Mouse (Mus musculus): ENCODE results near the gene Tbcd.

Tbcd gene

DNA sequence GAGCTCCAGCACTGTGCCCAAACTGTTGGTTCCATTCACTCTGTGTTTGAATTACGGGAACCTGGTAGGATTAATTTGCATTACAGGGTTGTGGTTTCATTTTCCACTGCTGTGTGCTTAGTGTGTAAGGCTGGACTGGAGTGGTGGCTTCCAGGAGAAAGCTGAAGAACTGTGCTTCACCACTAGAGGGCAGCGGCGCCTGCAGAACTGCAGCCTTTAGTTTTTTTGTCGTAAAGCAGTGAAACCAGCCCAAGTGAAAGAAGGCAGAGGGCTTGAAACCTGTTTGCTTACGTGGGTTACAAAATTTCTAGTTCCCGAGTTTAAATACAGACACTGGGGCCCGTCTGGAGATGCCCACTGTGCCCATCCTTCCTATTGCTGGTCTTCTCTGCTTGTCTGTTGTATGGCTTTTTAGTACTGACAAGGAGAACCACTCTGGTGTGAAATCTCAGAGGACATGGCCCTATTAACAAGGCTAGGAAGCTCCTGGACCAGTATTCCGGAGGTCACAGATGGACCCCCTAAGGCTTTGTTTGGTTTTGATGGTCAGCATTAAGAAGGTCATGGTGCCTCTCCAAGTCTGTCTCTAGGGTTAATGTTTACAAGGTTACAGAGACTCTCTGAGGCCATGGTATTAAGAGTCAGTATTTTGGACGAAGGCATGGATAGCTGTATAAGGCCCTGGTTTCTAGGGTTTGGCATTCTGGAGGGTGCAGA, 24.1 kb downstream of the Tbcd start:
- no peak for DNase-seq (ENCODE audit: low read depth, low spot score)

DNA sequence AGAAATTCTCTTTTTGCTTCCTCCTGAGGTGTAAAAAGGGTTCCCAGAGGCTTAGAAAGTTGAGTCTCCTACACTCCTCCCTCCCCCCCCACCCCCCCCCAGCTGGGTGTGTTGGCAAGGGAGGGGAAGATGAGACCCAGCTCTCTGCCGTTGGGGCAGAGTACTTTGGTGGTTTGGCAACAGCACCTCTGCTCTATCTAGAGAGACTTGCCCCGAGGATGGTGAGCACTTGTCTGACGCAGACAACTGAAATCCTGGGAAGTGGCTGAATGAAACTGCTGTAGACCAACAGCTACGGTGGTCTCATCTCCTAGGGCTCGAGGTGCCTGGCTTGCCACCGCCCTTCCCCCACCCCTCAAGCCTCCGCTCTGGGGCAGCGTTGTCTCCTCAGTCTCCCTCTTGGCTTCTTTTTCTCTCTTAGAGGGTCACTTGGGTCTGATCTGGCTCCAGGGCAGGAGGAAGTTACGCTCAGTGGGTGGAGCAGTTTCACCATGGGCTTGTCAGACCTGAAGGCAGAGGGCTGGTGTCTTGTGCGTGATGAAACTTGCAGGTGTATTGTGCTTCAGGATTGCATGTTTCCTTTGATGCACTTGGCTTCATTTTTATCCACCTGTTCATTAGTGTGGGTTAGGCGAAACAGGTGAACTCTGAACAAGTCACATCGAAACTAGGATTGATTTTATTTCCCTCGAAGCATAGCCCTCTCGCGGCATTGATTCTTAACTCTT, 27.9 kb downstream of the Tbcd start:
- DNase-seq (ENCODE audit: low read depth, low spot score) = no peak

DNA sequence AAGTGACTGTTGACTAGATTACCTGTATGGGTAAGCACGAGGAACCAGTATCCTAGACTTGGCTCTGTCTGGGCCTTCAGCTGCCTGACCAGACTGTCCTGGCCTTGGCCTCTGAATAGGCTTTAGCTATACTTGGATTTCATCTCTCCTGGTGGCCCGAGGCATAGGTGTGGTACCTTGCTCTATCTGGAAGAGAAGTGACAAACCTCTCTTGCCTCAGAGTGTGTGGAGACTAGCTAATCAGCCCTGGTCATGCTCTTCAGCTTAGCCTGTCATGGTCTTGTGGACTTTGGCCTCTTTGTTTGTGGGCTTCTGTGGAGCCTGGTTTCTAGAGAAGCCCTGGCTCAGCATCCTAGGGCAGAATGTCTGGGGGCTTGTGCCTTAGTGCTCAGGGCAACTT, 29.4 kb downstream of the Tbcd start:
- no peak for DNase-seq (ENCODE audit: low read depth, low spot score)

DNA sequence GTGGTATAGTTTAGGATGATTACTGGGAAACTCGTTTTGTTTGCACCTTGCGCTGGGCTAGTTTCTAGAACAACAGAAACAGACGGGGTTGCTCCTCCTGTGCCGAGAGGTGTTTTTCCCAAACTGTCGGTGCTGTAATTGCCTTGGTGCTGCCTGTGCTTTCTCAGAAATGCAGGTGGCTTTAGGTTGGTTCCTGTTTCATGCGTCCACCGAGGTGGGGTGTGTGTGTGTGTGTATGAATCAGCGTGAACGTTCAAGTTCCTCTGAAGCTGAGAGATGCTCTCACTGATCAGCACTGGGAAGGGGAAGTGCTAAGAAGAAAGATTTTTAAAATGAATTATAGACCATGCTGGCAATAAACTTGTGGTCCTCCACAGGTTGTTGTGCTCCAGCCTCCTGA, 34.1 kb downstream of the Tbcd start:
- DNase-seq (ENCODE audit: low read depth, low spot score) = no peak

DNA sequence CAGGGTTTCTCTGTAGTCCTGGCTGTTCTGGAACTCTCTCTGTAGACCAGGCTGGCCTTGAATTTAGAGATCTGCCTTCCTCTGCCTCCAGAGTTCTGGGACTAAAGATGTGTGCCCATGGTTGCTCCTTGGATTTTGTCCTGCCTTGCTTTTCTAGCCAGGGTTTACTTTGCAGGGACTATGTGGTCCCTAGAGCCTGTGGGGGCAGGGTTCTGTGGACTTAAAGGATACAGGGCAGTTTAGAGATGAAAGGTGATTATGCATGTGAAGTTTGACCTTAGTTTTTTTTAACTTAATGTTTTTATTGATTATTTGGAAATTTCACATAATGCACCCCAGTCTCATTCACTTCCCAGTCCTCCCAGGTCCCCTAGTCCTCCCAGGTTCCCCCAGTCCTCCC, 38.9 kb downstream of the Tbcd start:
- DNase-seq (ENCODE audit: low read depth, low spot score) = no peak

DNA sequence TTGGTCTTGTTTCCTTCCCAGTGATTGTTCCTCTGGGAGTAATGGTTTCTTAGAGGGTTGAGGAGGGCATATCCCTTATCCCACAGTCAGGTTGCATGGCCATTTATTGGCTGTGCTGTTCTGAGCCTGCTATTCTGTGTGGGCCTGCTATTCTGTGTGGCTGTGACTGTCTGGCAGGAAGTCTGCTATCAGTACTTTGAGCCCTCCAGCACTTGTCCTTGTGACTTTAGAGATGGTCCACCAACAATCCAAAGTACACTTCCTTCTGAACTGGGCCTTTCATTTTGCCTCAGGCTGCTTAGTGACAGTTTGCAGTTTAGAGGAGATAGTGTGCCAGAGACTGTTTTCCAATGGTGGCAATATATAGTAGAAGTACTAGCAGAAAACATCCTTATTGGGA, 48.8 kb downstream of the Tbcd start:
- no peak for DNase-seq (ENCODE audit: low read depth, low spot score)

DNA sequence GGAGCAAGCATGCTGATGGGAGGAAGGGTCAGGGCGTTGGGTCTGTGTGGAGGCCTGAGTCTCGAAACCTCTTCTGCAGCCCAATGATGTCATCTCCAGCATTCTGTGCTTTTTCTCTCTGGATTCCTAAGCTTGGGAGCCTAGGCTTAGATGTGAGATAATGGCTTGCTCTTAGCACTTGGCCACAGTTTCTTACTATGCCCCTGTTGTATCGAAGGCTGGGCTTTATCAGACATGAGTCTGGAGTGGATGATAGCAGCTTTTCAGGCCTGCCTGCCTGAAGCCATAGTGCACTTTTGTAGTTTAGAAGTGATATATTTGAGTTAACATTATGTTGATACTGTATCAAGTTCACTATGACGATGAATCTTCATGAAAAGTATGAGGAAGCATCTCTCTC, 49.8 kb downstream of the Tbcd start:
- DNase-seq (ENCODE audit: low read depth, low spot score) = no peak

DNA sequence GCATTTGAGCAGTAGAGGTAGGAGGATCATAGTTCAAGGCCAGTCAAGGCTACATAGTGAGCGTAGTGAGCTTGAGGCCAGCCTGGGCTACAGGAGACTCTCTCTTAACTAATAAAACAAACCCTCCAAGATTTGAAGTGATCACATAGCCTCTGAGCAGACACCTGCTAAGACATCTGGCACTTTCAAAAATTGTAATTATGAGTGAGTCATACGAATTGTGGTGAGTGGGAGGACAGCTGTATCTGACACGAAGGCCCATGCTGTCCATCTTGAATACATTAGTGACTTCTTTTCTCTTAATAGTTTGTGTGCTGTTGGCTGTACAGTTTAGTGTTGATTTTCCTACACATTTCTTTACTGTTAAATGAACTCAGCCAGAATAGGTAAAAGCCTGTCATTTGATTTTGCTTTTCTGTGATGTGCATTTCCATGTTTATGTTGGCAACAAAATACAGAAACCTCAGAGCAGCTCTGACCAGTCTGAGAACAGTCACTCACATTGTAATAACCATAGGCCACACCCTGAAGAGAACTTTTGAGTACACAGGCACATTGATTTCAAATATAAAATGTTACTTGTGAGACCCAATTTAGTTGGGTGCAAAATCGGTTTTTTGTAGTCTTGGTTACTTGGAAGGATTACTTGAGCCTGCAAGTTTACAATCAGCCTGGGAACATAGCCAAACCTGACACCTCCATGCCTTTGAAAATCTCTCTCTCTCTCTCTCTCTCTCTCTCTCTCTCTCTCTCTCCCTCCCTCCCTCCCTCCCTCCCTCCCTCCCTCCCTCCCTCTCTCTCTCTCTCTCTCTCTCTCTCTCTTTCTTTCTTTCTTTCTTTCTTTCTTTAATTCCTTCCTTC, 50.5 kb downstream of the Tbcd start:
- peak; percentile 47 for DNase-seq (ENCODE audit: low read depth, low spot score)

DNA sequence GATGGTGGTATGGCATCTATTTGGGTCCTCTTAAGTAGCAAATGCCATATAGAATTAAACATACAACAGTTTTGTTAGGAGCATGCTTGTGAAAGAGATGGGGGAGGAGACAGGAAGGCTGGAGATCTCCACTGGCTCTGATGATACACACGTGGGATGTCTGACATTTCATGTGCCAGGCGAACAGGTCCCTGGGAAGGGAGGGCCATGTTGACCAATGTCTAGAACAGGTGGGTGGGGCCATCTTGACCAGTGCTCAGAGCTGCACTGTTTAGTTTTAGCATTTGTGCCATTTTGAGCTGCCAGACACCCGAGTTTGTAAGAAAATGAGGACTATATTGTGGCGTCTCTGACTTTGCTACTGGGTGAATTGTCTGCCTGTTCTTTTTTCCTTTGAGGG, 56.7 kb downstream of the Tbcd start:
- no peak for DNase-seq (ENCODE audit: low read depth, low spot score)

DNA sequence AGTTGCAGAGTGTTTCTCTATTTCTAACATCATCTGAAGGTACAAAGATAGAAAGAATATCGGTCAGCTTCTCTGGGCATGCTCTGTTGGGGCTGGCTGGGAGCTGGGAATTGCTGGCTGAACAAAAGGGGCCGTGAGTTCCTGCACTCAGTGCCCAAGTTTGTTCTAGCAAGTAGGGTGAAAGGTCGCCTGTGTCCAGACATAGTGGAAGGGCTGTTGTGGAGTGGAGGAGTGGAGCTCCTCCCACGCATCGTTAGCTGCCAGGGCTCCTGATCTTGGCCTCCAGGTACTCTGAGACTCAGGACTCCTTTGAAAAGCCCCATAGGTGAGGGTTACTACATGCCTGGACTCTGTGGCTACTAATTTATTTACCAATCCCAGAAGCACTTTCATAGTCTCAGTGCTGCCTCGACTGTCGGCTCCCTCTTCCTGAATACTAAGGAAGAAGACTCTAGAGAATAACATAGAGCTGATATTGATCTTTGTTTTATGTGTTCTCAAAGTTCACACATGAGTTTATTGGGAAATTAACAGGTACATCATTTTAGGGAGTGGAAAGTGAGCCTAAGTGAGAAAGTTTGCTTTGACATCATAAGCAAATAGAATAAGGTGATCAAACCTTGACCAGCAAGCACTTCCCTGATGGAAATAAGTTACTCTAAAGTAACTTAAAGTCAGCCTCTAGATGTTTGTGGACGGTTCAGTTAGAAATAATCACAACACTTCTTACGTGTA, 58.9 kb downstream of the Tbcd start:
- no peak for DNase-seq (ENCODE audit: low read depth, low spot score)

DNA sequence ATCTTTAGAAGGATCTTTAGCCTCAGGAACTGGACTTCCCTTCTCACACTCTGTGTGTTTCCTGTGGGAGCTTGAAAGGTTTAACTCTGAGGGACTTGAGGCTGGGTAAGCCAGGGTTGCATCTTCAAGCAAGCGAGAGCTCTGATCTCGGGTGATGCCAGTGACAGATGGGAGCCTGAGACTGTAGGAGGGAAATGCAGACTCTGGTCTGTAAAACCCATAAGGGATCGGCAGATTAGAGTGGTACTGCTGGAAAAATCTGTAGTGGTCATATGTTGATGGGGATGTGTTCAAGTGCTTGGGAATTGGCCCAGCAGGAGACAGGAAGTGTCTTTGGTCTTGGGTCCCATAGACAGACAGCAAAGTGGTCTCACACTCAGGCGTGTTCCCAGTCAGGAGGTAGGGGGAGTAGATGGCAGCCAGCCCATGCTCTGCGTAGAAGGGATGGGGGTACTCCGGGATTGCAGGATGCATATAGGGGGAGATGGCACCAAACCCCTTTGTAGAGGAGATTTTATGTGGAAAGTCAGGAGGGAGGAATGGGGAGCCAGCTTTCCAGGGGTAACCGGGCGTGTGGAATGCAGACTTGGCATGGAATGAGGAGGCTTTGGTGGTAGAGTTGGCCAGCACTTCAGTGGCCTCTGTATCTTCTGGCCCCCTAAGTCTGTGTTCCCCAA, 61.3 kb downstream of the Tbcd start:
- peak; percentile 31 for DNase-seq (ENCODE audit: low read depth, low spot score)

DNA sequence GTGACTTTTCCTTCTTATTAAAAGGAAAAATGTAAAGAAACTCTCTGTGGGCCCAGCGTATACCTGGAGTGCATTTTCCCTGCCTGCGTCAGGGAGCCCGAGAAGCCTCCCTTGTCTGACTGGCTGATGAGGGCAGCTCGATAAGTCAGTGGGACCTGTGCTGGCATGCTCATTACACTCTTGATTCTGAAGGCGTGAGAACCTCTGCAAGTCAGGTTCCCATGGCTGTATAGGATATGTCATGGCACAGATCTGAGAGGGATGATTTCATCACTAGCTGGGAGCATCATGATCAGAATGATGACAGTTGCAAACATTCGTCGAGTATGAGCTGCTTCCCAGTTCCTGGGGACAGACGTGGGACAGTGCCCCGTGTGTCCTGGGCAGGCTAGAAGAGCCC, 64.2 kb downstream of the Tbcd start:
- no peak for DNase-seq (ENCODE audit: low read depth, low spot score)

DNA sequence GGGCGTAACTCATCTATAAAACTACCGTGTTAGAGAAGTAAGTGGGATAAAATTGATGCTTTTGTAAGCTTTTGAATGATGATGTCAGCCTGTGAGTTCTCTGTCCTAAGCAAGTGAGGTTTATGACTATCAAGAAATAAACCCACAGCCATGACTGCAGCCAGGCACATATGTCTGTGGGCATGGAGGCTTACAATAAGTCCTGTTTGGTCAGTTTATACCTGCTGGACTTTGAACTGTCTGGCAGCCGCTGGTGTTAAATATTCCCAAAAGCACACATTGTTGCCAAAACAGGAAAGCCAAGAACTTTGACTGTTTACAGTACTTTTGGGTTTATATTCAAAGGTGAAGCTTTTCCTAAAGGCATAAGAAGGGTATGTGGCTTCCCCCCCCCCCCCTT, 65.2 kb downstream of the Tbcd start:
- no peak for DNase-seq (ENCODE audit: low read depth, low spot score)

DNA sequence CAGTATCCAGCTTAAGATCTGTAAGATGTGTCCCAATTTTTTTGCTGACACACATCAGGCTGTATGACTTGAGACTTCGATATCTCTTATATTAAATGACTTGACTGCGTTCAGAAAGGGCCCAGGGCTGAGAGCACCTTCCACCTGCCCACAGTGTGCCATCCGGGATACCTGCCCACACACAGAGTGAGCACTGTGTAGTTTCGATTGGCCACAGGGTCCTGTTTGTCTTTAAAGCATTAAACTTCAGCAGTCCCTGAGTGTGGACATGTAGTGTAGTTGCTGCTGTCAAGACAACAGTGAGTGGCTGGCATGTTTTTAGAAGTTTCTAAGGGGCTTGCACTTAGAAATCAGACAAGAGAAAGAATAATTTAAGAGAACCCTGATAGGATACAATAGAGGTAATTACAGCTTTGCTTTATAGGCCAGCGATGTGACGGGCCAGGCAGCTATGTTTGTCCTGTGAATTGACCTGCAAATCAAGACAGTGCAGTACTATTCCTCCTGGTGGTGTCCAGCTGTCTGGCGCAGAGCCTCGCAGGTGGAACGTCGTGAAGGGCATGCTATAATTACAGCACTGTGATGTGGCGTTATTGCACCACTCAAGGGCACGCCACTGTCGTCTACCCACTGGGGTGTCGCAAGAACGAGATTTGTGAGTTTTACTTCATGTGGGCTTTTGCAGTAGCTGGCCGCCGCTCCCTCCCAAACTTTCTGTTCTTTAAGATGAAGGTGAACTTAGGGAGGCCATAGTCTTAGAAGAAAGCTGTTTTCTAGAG, 66.1 kb downstream of the Tbcd start:
- DNase-seq (ENCODE audit: low read depth, low spot score) = no peak

DNA sequence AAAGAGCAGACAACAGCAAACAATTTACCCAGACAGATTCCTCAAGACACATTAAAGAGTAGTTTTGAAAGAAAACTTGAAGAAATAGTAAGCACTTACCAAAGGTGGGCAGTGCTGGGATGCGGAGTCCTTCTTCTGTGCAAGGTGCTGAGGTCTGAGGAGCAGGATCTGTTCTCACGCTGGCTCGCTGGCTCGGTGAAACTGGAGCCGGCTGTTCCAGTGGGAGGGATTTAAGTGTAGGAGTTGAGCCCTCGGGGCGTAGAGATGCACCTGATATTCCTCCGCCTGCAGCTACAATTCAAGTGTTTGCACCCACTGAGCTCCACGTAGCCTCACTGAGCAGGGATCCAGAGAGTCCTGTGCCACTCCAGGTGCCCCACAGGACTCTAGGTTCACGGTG, 67.4 kb downstream of the Tbcd start, which contains the start of gene Zfp750:
Gene Zfp750 (minus strand): TSS at position 203 of the 400 bp plus-strand sequence.
- peak; percentile 23 for DNase-seq (ENCODE audit: low read depth, low spot score)

DNA sequence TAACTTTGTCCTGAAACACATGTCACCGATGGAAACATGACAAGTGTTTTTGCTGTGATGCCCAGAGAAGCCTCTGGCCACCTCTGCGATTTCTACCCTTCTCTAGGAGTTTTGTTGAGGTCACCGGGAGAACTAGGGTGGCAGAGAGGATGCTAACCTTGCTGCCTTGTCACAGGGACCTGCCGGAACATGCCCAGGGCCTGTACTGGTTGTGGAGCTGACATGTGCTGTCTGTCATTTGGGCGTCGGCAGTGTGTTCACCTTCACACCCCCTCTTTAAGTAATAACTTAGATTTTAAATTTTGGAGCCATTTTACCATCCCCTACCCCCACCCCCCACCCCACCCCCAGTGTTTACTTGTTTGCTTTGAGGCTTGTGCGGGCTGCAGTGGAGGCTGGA, 68.0 kb downstream of the Tbcd start:
- no peak for DNase-seq (ENCODE audit: low read depth, low spot score)

DNA sequence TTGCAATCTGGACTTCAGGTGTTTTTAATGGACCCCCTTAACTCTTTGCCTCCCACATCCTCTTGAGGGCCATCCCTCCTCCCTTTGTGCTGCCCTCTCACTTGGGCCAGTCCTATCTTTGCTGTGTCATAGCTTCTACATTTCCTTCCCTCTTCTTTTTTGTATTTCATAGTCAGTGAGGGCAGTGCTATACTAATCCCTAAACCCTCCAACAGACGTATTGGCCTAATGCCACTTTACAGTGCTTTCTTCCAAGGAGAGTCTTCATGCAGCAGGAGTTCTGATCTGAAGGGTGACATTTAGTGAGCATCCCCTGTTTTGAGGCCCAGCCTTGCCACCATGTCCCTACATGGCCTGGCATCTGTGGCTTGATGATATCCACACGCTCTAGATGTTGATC, 69.0 kb downstream of the Tbcd start:
- DNase-seq (ENCODE audit: low read depth, low spot score) = no peak

DNA sequence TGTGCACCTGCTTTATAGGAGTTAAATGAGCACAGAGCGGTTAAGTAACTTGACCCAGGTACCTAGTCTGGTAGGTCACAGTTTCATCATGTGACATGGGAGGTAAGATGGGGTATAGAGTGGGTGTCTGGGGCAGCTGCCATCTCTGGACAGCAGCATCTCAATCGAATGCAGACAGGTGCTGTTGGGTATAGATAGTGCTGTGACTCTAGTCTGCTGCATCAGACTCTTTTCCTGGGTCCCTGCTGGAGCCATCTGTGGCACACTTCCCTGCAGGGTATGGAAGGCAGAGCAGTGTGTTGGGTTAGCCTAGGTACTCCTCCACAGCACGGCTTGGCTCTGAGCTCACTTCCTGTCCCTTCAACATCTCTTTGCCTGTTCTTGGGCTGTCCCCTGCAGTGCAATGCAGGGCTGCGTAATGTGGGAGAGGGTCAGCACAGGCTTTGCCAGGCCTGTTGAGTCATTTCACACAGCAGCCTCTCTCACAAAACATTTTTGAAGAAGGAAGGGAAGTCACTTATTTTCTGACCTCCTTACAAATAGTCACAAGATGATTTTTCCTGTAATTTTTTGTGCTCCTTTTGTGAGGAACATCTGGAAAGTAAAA, 70.5 kb downstream of the Tbcd start:
- DNase-seq (ENCODE audit: low read depth, low spot score) = no peak

DNA sequence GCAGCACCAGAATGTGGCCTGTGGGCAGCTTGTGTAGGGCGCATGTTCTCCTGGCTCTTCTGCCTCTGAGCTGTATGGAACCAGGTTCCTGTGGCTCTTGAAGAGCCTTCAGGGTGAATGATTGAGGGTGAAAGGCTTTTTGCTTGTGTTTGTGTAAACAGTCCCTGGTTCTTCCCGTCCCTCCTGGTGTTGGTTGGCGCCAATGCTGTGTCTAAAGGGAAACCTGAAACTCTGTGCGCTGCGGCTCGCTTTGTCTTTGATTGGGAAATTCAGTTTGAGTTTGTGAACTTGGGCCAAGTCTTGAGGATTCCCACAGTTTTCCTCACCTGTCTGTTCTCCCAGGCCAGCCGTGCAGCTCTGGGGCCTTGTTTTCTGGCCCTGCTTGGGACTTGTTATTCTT, 72.4 kb downstream of the Tbcd start:
- no peak for DNase-seq (ENCODE audit: low read depth, low spot score)

DNA sequence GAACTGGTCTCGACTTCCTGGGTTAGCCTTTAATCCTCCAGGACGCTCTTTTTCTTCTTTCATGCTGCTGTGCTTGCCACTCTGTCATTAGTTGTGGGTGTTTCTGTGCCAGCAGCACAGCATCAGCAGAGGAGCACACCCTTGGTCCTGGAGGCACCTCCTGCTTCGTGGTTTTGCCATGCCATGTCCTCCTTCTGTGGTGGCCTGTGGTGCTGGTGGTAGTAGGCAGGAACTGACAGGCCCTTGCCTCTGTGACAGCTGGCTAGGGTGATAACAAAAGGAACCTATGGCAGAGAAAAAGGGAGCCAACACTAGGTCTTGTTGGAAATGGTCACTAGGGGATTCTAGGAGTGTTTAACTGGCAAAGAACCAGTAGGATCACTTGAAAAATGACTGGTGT, 78.0 kb downstream of the Tbcd start:
- no peak for DNase-seq (ENCODE audit: low read depth, low spot score)

All from telencephalon, adult 2 months (tissue).